Mouse (Mus musculus) neural tube, embryonic 13.5 days (tissue): Measurements from ENCODE around the gene Lrrc55. TPM values are rescaled to one million over a fixed set of nuclear protein-coding genes. Genes with fewer than 3 reads are reported as not detected.
"Not testable (repeated sequence)": the region's sequence is repeated elsewhere in the genome, so short reads cannot be mapped to it uniquely, and the experiment has no call there.

Source experiments
- ATAC-seq: fragments of 200-750 bp; cut with Nextera tagmentation; 2 replicates; pipeline ENCODE4 v1.8.0; 2017; ENCODE audit warnings: low read depth, mild to moderate bottlenecking, moderate TSS enrichment, moderate library complexity
- H3K27ac ChIP-seq: fragments of 300-500 bp; sonication (generic); replicated peaks from 2 replicates; pipeline ENCODE4 v1.5.1; 2015; ENCODE audit warnings: moderate library complexity, mild to moderate bottlenecking, inconsistent platforms
- H3K27me3 ChIP-seq: fragments of 300-500 bp; sonication (generic); 2 replicates; pipeline ENCODE4 v1.6.1; 2015; ENCODE audit warnings: mild to moderate bottlenecking, inconsistent platforms
- H3K36me3 ChIP-seq: fragments of 300-500 bp; sonication (generic); 2 replicates; pipeline ENCODE4 v1.6.1; 2015; ENCODE audit warnings: mild to moderate bottlenecking, inconsistent platforms
- H3K4me1 ChIP-seq: fragments of 300-500 bp; sonication (generic); replicated peaks from 2 replicates; pipeline ENCODE4 v1.6.1; 2015; ENCODE audit warnings: inconsistent platforms
- H3K4me2 ChIP-seq: fragments of 300-500 bp; sonication (generic); 2 replicates; pipeline ENCODE4 v1.6.1; 2015; ENCODE audit warnings: inconsistent platforms, mild to moderate bottlenecking, moderate library complexity
- H3K4me3 ChIP-seq: fragments of 300-500 bp; sonication (generic); 2 replicates; pipeline ENCODE4 v1.5.1; 2015; ENCODE audit warnings: mild to moderate bottlenecking, inconsistent platforms
- H3K9ac ChIP-seq: fragments of 300-500 bp; sonication (generic); 2 replicates; pipeline ENCODE4 v1.6.1; 2015; ENCODE audit warnings: moderate library complexity, mild to moderate bottlenecking, inconsistent platforms
- H3K9me3 ChIP-seq: fragments of 300-500 bp; sonication (generic); 2 replicates; pipeline ENCODE4 v1.6.1; 2016; ENCODE audit warnings: inconsistent platforms
- WGBS: fragments of 180-500 bp; shearing (Covaris S2); methylation state at CpG from one replicate; pipeline ENCODE4 v1.1.7; 2015; 5-methylcytosine and 5-hydroxymethylcytosine counted together
- polyA plus RNA-seq: library from polyadenylated mRNA; unstranded; fragments of >200 nt; fragmentation: Nextera tagmentation; extraction: Ambion mirVana; gene quantifications from 2 replicates; pipeline ENCODE4 v1.2.1, GENCODE M21; 2015

Gene Lrrc55
- 5.1 and 5.6 TPM in 2 replicates for polyA plus RNA-seq

DNA sequence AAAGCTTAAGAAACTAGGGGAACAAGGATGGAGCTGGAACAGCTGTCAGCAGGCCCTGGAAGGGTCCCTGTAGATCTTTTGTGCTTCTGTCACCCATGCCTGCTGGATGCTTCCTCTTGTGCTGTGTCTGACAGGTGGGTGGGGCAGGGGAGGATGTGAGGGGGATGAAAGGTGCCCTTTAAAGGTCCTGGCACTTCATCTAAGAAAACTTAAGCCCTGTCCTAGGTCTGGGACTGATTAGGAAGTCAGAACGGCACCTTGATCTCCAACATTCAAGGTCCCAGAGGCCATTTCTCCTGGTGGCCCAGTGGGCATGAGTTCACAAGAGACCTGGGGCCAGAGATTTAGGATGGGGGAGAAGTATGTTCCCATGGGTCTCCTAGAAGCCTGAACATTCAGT, at the start of gene Lrrc55:
TSS of gene Lrrc55 (minus strand) at position 297 of the 400 bp plus-strand sequence.
- H3K4me1 ChIP-seq = peaks cover 15% of the 10 kb centered on the region
- peak within 1 kb of the TSS; percentile 65 for H3K4me2 ChIP-seq
- WGBS = 87% methylated on average over 1 of the region's 1 CpGs
- H3K9ac ChIP-seq = peak within 1 kb of the TSS; percentile 71
- ATAC-seq = no peak
- no peaks in the 10 kb centered on the region for H3K27me3 ChIP-seq
- 0 out of 2 replicates have a peak, but pooled peaks cover under 1% of the 10 kb centered on the region for H3K36me3 ChIP-seq
- H3K27ac ChIP-seq = peak within 1 kb of the TSS; percentile 72
- no peaks in the 10 kb centered on the region for H3K9me3 ChIP-seq
- peak within 1 kb of the TSS; percentile 45 for H3K4me3 ChIP-seq

DNA sequence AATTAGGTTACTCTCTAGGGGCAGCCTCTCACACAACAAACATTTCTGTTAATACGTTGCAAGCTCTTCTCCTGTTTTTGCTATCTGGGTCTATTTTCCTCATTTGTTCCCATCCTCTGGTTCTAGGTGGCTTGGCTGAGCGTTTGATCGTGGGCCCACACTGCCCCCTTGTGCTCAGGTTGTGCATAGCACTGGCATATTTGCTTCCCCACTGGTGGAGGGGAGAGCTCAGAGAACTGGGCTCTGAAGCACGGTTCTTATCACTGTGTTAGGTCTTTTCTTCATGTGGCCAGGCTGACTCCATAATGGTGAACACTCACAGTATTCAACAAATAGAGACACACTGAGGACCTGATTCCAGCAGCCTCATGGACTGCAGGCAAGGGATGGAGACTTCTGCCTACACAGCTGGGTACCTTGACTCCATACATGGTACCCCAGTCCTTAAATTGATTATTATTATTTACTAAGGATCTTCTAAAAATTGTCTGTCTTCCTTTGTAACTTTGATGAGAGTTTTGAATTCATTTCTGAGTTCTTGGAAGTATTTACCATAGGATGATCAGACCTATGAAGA, 49.6 kb upstream of the Lrrc55 start:
- no peak overlapping the region for H3K9ac ChIP-seq
- peak; percentile 77; the same call in 1 of the 2 replicates for ATAC-seq
- no peak overlapping the region for H3K4me3 ChIP-seq
- H3K4me1 ChIP-seq = no peaks in the 10 kb centered on the region
- 9% methylated on average over 4 of the region's 4 CpGs for WGBS
- H3K4me2 ChIP-seq = no peak overlapping the region
- no peak overlapping the region for H3K27ac ChIP-seq
- no peaks in the 10 kb centered on the region for H3K9me3 ChIP-seq
- no peaks in the 10 kb centered on the region for H3K36me3 ChIP-seq
- no peaks in the 10 kb centered on the region for H3K27me3 ChIP-seq

DNA sequence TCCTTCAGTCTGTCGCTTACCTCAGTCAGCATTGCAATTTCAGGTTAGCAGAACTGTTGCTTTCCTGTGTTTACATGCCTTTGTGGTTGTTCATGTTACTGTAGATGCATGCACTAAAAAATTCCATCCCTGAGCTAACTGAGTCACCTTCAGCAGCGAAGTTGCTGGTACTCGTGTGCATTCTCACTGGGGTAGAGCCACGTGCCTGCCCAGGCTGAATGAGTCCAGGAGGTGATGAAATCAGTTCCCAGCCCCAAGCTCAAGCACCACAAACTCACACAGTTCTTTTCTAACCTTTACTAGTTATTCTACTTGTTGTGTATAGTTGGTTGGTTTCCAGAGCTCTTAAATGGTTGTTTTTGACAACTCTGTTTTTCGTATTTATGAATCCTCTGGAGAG, 48.7 kb upstream of the Lrrc55 start:
- no peaks in the 10 kb centered on the region for H3K9me3 ChIP-seq
- H3K4me2 ChIP-seq = no peak overlapping the region
- no peaks in the 10 kb centered on the region for H3K4me1 ChIP-seq
- ATAC-seq = no peak
- no peak overlapping the region for H3K27ac ChIP-seq
- H3K36me3 ChIP-seq = no peaks in the 10 kb centered on the region
- no peak overlapping the region for H3K4me3 ChIP-seq
- H3K9ac ChIP-seq = no peak overlapping the region
- WGBS = 79% methylated on average over 5 of the region's 5 CpGs
- no peaks in the 10 kb centered on the region for H3K27me3 ChIP-seq

DNA sequence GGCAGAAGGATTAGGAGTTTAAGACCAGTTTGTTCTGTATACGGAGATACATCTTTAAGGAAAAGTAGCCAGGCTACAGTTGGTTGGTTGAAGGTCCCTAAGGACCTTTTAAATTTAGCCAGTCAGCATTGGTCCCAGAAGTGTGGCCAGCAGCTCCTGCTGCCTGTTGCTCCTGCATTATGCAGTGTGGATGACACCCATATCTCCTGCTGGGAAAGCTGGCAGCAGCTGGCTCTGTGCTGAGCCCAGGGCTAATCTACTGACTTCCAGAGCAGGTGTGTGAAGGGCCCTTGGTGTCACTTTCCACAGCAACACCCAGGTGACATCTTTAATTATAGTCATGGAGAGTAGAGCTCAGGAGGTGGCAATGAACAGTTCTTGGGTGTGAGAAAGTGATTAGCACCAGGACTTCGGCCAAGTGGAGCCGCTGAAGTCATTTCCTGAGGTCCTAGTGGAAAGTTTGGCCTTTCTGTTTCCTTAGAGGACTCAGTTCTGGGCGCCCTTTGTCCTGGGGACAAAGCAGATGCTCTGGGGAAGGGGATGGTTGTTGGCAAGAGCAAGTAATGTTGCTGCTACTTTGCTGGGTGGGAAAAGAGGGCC, 41.2 kb upstream of the Lrrc55 start:
- no peak for ATAC-seq
- H3K4me1 ChIP-seq = no peaks in the 10 kb centered on the region
- no peaks in the 10 kb centered on the region for H3K27me3 ChIP-seq
- H3K4me3 ChIP-seq = no peak overlapping the region
- H3K9me3 ChIP-seq = no peaks in the 10 kb centered on the region
- no peak overlapping the region for H3K9ac ChIP-seq
- WGBS = 63% methylated on average over 4 of the region's 4 CpGs
- no peak overlapping the region for H3K4me2 ChIP-seq
- no peak overlapping the region for H3K27ac ChIP-seq
- no peaks in the 10 kb centered on the region for H3K36me3 ChIP-seq

DNA sequence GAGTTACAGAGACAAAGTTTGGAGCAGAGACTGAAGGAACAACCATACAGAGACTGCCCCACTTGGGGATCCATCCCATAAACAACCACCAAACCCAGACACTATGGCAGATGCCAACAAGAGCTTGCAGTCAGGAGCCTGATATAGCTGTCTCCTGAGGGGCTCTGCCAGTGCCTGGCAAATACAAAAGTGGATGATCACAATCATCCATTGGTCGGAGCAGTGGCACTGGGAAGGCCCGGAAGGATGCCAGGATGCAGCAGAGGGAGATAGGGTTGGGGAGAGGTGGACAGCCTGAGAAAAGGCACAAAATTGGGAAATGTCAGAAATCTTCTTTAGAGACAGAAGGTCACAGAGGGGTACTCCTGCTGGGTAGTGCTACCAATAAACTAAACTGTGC, 40.2 kb upstream of the Lrrc55 start:
- H3K4me3 ChIP-seq, H3K27me3 ChIP-seq, H3K9ac ChIP-seq, ATAC-seq, H3K27ac ChIP-seq, H3K36me3 ChIP-seq, H3K9me3 ChIP-seq, H3K4me2 ChIP-seq, H3K4me1 ChIP-seq: not testable (repeated sequence)
- 92% methylated on average over 2 of the region's 2 CpGs for WGBS

DNA sequence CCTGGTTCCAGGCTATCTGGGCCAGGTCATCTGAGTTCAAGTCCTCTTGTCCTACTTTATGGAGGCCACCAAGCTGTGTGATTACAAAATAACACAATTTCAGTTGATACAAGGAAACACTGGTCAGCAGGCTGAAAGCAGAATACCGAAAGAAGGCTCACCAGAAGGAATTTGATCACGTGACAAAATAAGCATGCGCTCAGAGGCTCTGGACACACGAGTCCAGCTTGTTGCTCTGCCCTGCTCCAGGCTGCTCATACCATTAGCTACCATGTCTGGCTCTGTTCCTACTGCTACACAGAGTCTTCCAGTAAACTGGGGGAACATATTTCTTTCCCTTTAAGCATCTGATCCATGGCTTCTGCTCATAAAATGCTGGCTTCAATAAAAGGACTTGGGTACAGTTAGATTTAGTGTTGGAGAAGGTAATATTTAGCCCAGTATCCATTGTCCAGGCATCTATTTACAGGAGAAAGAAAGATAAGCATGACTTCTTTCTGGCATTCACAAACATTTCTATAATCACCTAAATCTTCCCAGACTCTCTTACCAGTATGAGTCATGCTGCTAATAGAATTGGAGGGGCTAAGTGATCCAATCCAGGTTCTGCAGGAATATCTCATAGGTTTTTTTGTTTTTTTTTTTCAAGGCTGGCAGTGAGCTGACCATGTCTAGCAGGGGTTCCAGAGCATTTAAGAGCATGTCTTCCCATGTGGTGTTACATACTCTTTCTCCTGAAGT, 33.9 kb upstream of the Lrrc55 start:
- Histone ChIP-seq H3K9ac (no peak overlapping the region), H3K4me1 (0 out of 2 replicates have a peak, but pooled peaks cover 5% of the 10 kb centered on the region), H3K27me3 (no peaks in the 10 kb centered on the region), H3K36me3 (no peaks in the 10 kb centered on the region), H3K4me2 (no peak overlapping the region), H3K9me3 (no peaks in the 10 kb centered on the region), H3K4me3 (no peak overlapping the region), H3K27ac (no peak overlapping the region)
- WGBS = 82% methylated on average over 4 of the region's 4 CpGs
- ATAC-seq = no peak

DNA sequence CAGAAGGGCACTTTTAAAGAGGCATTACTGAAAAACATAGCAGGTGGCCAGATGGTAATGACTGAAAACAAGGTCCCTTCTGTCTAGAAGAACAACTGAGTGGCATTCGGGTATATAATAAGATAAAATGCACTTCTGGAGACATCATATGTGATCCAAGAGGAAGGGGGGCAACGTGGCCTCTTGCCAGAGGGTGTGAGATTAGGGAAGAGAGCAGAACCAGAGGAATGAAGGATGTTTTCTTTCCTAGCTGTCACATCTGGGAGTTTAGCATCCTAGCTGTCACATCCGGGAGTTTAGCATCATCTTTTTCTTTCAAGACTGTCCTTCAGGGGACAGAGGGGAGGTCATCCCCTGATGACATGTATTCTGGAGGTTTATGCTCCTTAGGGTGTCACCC, 32.6 kb upstream of the Lrrc55 start:
- ATAC-seq = no peak
- 67% methylated on average over 3 of the region's 3 CpGs for whole genome bisulfite sequencing
- H3K4me2 ChIP-seq = no peak overlapping the region

DNA sequence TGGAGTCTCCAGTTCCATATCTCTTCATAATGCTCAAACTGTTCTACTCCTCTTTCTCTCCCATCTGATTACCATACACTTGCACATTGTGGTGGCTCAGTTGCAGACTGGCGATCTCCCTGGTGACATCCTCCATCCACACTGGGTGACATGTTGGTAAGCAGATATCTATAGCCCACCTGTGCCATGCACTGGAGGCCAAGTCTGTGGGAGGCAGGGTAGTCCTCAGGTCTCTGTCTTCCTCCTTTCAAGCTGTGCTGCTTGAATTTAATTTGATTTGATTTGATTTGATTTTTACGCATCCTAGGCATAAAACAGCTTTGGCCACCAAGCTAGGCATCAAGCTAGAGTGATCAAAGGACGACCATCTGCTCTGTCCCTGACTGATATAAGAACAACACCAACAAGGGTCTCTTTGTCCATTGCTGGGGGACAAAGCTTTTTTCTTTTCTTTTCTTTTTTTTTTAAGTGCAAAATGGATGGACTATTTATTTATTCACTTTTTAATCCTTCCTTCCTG, 30.9 kb upstream of the Lrrc55 start:
- no peaks in the 10 kb centered on the region for H3K36me3 ChIP-seq

More for the DNA sequence above, 32.6 kb upstream of the Lrrc55 start:
- Histone ChIP-seq H3K27ac (no peak overlapping the region), H3K4me1 (0 out of 2 replicates have a peak, but pooled peaks cover 5% of the 10 kb centered on the region), H3K4me3 (no peak overlapping the region), H3K36me3 (no peaks in the 10 kb centered on the region), H3K9me3 (no peaks in the 10 kb centered on the region), H3K9ac (no peak overlapping the region), H3K27me3 (no peaks in the 10 kb centered on the region)

DNA sequence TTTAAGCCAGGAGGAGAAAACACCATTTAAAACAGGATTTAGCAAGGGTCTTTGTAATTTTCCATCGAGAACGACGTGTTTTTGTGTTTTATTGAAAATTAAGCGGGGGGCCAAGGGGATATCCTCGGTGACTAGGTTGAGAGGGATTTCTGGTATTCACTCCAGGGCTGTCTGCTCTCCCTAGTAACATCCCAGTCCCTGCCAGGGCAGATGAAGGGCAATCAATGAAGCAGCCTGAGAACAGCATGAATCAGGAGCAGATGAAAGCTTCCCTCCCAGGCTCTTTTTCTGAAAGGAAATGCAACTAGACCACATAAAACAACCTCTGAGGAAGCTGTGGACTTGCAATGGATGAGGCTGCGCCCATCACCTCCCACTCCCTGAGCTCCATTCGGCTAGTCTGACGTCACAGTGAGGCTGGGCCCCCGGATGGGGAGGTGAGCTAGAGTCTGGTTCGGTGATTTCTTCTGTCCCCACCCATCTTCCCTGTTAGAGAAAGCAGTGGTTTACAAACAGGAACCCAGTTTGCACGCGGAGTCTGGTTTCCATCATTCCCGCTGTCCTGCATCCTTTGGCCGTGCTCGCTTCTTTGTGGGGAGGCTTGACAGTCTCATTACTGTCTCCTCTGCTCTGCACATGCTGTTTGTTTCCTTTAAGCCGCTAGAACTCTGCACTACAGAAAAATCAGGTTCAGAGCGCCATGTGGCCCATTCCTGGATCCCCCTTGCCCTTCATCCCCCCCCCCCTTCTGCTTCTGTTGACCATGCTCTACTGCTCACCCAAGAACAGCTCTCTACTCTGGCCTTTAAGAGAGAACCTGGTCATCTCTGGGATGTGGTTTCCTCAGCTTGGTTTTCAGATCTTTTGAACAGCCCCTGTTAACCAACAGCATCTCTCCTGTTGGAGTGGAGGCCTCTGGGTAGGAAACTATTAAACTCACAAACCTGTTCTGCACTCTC, 27.5 kb upstream of the Lrrc55 start:
- Histone ChIP-seq H3K4me3 (no peak overlapping the region), H3K27ac (no peak overlapping the region), H3K9me3 (no peaks in the 10 kb centered on the region), H3K9ac (no peak overlapping the region), H3K4me2 (no peak overlapping the region), H3K27me3 (no peaks in the 10 kb centered on the region), H3K4me1 (0 out of 2 replicates have a peak, but pooled peaks cover 2% of the 10 kb centered on the region), H3K36me3 (no peaks in the 10 kb centered on the region)
- WGBS = 51% methylated on average over 17 of the region's 17 CpGs
- peak; percentile 50; the same call in 1 of the 2 replicates for ATAC-seq

More for the DNA sequence above, 30.9 kb upstream of the Lrrc55 start:
- WGBS = 81% methylated on average over 3 of the region's 3 CpGs
- Histone ChIP-seq H3K27ac (no peak overlapping the region), H3K4me2 (no peak overlapping the region), H3K9ac (no peak overlapping the region), H3K27me3 (no peaks in the 10 kb centered on the region), H3K4me3 (no peak overlapping the region), H3K4me1 (0 out of 2 replicates have a peak, but pooled peaks cover 5% of the 10 kb centered on the region), H3K9me3 (no peaks in the 10 kb centered on the region)
- no peak for ATAC-seq

DNA sequence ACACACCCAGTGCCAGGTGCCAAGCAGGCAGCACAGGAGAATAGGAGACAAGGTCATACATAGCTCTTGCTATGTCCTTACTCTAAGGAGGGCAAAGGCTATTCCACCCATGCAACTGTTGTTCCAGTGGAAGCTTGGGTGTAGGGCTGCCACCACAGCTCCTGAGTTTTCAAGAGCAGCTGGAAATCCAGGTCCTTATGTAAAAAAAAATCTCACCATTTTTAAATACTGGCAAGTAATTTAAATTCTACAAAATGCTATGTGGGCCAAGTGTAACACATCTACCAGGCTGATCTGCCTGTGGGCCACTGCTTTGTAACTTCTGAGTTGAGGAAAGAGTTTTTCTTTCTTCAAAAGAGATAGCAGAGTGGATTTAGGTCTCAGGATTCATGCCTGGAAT, 19.6 kb upstream of the Lrrc55 start:
- Histone ChIP-seq H3K36me3 (no peaks in the 10 kb centered on the region), H3K4me1 (no peaks in the 10 kb centered on the region), H3K27me3 (no peaks in the 10 kb centered on the region), H3K9me3 (no peaks in the 10 kb centered on the region), H3K4me2 (no peak overlapping the region), H3K27ac (no peak overlapping the region), H3K4me3 (no peak overlapping the region), H3K9ac (no peak overlapping the region)
- no peak for ATAC-seq

DNA sequence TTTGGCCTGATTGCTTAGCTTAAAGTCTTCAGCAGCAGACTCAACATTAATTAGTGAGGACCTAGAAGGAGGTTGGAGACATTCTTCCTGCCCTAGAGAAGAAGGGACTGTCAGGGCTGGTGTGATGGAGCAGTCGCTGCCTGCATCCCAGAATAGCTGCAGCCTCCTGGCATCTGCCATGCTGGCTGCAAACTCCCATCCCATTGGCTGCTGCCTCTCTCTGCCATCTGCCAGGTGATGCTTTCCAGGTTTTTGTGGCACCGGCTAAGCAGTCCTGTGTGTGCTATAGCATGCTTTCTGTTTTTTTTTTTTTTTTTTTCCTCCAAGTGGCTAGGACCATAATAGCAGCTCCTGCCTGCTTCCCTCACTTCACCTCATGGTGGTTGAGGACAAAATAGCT, 16.7 kb upstream of the Lrrc55 start:
- no peaks in the 10 kb centered on the region for H3K27me3 ChIP-seq
- no peak overlapping the region for H3K4me2 ChIP-seq
- no peaks in the 10 kb centered on the region for H3K4me1 ChIP-seq
- H3K4me3 ChIP-seq = no peak overlapping the region
- WGBS = 83% methylated on average over 2 of the region's 2 CpGs
- no peak overlapping the region for H3K27ac ChIP-seq
- H3K9me3 ChIP-seq = no peaks in the 10 kb centered on the region
- H3K9ac ChIP-seq = no peak overlapping the region
- no peaks in the 10 kb centered on the region for H3K36me3 ChIP-seq
- no peak for ATAC-seq
